Mouse (Mus musculus) MEL (cell line): Measurements from ENCODE around the gene Tpp1. TPM values are rescaled to one million over a fixed set of nuclear protein-coding genes. Genes with fewer than 3 reads are reported as not detected.

Experiments
- DNase-seq: peaks from one replicate; pipeline ENCODE4 v3.0.0; 2011; ENCODE audit warnings: low read depth, low spot score
- H3K27ac ChIP-seq: 2 replicates; pipeline ENCODE4 v1.5.1; 2012; ENCODE audit warnings: low read depth, mild to moderate bottlenecking, control low read depth, low read length, moderate library complexity; ENCODE audit not compliant: control insufficient read depth
- H3K27me3 ChIP-seq, 2 experiments: fragments of 150-350 bp in 1 of 2; sonication (generic) in 1 of 2; 2 replicates each; pipeline ENCODE4 v1.6.1; 2012; ENCODE audit warnings: low read length in 2 of 2, mild to moderate bottlenecking in 2 of 2, improper control_type of control experiment in 1 of 2, moderate library complexity in 1 of 2; ENCODE audit not compliant: insufficient read depth in 2 of 2, control insufficient read depth in 1 of 2
- H3K36me3 ChIP-seq, 2 experiments: 2 replicates each; pipeline ENCODE4 v1.6.1; 2012 to 2014; ENCODE audit warnings: low read length in 2 of 2, improper control_type of control experiment in 1 of 2, inconsistent platforms in 1 of 2, mild to moderate bottlenecking in 1 of 2; ENCODE audit not compliant: insufficient read depth in 2 of 2, control insufficient read depth in 1 of 2
- H3K4me1 ChIP-seq, 2 experiments: fragments of 150-350 bp in 1 of 2; sonication (generic) in 1 of 2; 2 replicates each; pipeline ENCODE4 v1.6.1; 2012; ENCODE audit warnings: low read length in 2 of 2, improper control_type of control experiment in 1 of 2, mild to moderate bottlenecking in 1 of 2; ENCODE audit not compliant: insufficient read depth in 2 of 2, control insufficient read depth in 1 of 2
- H3K4me3 ChIP-seq, 2 experiments: fragments of 150-350 bp in 1 of 2; sonication (generic) in 1 of 2; 2 replicates each; pipeline ENCODE4 v1.5.1; 2012; ENCODE audit warnings: low read depth in 2 of 2, low read length in 2 of 2, mild to moderate bottlenecking in 2 of 2, moderate library complexity in 2 of 2, control low read depth in 1 of 2, improper control_type of control experiment in 1 of 2; ENCODE audit not compliant: control insufficient read depth in 1 of 2, insufficient read depth in 1 of 2
- H3K79me2 ChIP-seq: 2 replicates; pipeline ENCODE4 v1.6.1; 2012; ENCODE audit warnings: mild to moderate bottlenecking, low read length, moderate library complexity; ENCODE audit not compliant: control insufficient read depth, poor library complexity, insufficient read depth
- H3K9ac ChIP-seq: 2 replicates; pipeline ENCODE4 v1.6.1; 2012; ENCODE audit warnings: low read depth, mild to moderate bottlenecking, control low read depth, low read length, moderate library complexity; ENCODE audit not compliant: control insufficient read depth, poor library complexity, severe bottlenecking
- H3K9me3 ChIP-seq: fragments of 150-350 bp; sonication (generic); replicated peaks from 2 replicates; pipeline ENCODE4 v1.6.1; 2012; ENCODE audit warnings: mild to moderate bottlenecking, low read length, improper control_type of control experiment, moderate library complexity; ENCODE audit not compliant: insufficient read depth
- BHLHE40 ChIP-seq: IDR thresholded peaks from 2 replicates; pipeline ENCODE4 v1.6.1; 2012; ENCODE audit warnings: low read depth, mild to moderate bottlenecking, inconsistent platforms, low read length, improper control_type of control experiment, borderline replicate concordance
- CTCF ChIP-seq, 3 experiments: IDR thresholded peaks in 2 of 3; conservative IDR thresholded peaks in 1 of 3; 2 replicates each; pipeline ENCODE4 v1.5.1; 2011 to 2012; ENCODE audit warnings: low read length in 3 of 3, low read depth in 2 of 3, mild to moderate bottlenecking in 2 of 3, improper control_type of control experiment in 1 of 3, inconsistent platforms in 1 of 3, mixed read lengths in 1 of 3, moderate library complexity in 1 of 3; ENCODE audit not compliant: control insufficient read depth in 1 of 3, insufficient read depth in 1 of 3, poor library complexity in 1 of 3, severe bottlenecking in 1 of 3
- E2F4 ChIP-seq: IDR thresholded peaks from 2 replicates; pipeline ENCODE4 v1.6.1; 2011; ENCODE audit warnings: low read depth, low read length, improper control_type of control experiment, borderline replicate concordance
- ELF1 ChIP-seq: IDR thresholded peaks from 2 replicates; pipeline ENCODE4 v1.6.1; 2014; ENCODE audit warnings: low read depth, mild to moderate bottlenecking, inconsistent platforms, low read length, improper control_type of control experiment, moderate library complexity
- ETS1 ChIP-seq: IDR thresholded peaks from 2 replicates; pipeline ENCODE4 v1.6.1; 2012; ENCODE audit warnings: low read depth, mild to moderate bottlenecking, inconsistent platforms, low read length, improper control_type of control experiment, moderate library complexity
- GABPA ChIP-seq: IDR thresholded peaks from 2 replicates; pipeline ENCODE4 v1.6.1; 2012; ENCODE audit warnings: low read depth, mild to moderate bottlenecking, inconsistent platforms, low read length, improper control_type of control experiment, moderate library complexity
- GATA1 ChIP-seq: IDR thresholded peaks from 2 replicates; pipeline ENCODE4 v1.6.1; 2011; ENCODE audit warnings: low read depth, low read length, improper control_type of control experiment
- HCFC1 ChIP-seq: IDR thresholded peaks from 2 replicates; pipeline ENCODE4 v1.6.1; 2012; ENCODE audit warnings: low read depth, mild to moderate bottlenecking, inconsistent platforms, low read length, improper control_type of control experiment, moderate library complexity
- JUND ChIP-seq: IDR thresholded peaks from 2 replicates; pipeline ENCODE4 v1.6.1; 2011; ENCODE audit warnings: low read depth, mild to moderate bottlenecking, improper control_type of control experiment, low read length
- MAX ChIP-seq: IDR thresholded peaks from 2 replicates; pipeline ENCODE4 v1.6.1; 2011; ENCODE audit warnings: low read length, improper control_type of control experiment
- MXI1 ChIP-seq: IDR thresholded peaks from 2 replicates; pipeline ENCODE4 v1.6.1; 2011; ENCODE audit warnings: mild to moderate bottlenecking, low read depth, low read length, improper control_type of control experiment
- MYB ChIP-seq: IDR thresholded peaks from 2 replicates; pipeline ENCODE4 v1.6.1; 2011; ENCODE audit warnings: mild to moderate bottlenecking, low read depth, low read length, improper control_type of control experiment
- MYC ChIP-seq: IDR thresholded peaks from 2 replicates; pipeline ENCODE4 v1.6.1; 2011; ENCODE audit warnings: low read depth, mild to moderate bottlenecking, low read length, improper control_type of control experiment, moderate library complexity
- NRF1 ChIP-seq: IDR thresholded peaks from 2 replicates; pipeline ENCODE4 v1.6.1; 2014; ENCODE audit warnings: low read depth, mild to moderate bottlenecking, inconsistent platforms, low read length, improper control_type of control experiment, moderate library complexity; ENCODE audit not compliant: poor library complexity, insufficient read depth, severe bottlenecking
- POLR2AphosphoS2 ChIP-seq: IDR thresholded peaks from 2 replicates; pipeline ENCODE4 v1.6.1; 2011; ENCODE audit warnings: low read length, improper control_type of control experiment
- POLR2AphosphoS5 ChIP-seq: IDR thresholded peaks from 2 replicates; pipeline ENCODE4 v1.6.1; 2012; ENCODE audit warnings: low read depth, borderline replicate concordance, mild to moderate bottlenecking, inconsistent platforms, low read length, moderate library complexity, mixed read lengths
- RAD21 ChIP-seq: IDR thresholded peaks from 2 replicates; pipeline ENCODE4 v1.6.1; 2011; ENCODE audit warnings: mild to moderate bottlenecking, low read depth, low read length, improper control_type of control experiment
- RCOR1 ChIP-seq: IDR thresholded peaks from 2 replicates; pipeline ENCODE4 v1.6.1; 2012; ENCODE audit warnings: low read depth, mild to moderate bottlenecking, inconsistent platforms, low read length, improper control_type of control experiment
- SIN3A ChIP-seq: IDR thresholded peaks from 2 replicates; pipeline ENCODE4 v1.6.1; 2012; ENCODE audit warnings: low read length, improper control_type of control experiment, inconsistent platforms
- SMC3 ChIP-seq: IDR thresholded peaks from 2 replicates; pipeline ENCODE4 v1.6.1; 2011; ENCODE audit warnings: low read depth, low read length, improper control_type of control experiment
- TAL1 ChIP-seq: IDR thresholded peaks from 2 replicates; pipeline ENCODE4 v1.6.1; 2012; ENCODE audit warnings: mild to moderate bottlenecking, inconsistent platforms, low read length, moderate library complexity, mixed read lengths
- UBTF ChIP-seq: IDR thresholded peaks from 2 replicates; pipeline ENCODE4 v1.6.1; 2012; ENCODE audit warnings: low read depth, mild to moderate bottlenecking, inconsistent platforms, low read length, improper control_type of control experiment, moderate library complexity, borderline replicate concordance; ENCODE audit not compliant: insufficient read depth
- USF1 ChIP-seq: IDR thresholded peaks from 2 replicates; pipeline ENCODE4 v1.6.1; 2014; ENCODE audit warnings: low read depth, mild to moderate bottlenecking, inconsistent platforms, low read length, improper control_type of control experiment, moderate library complexity
- ZKSCAN1 ChIP-seq: IDR thresholded peaks from 2 replicates; pipeline ENCODE4 v1.6.1; 2012; ENCODE audit warnings: low read depth, mild to moderate bottlenecking, inconsistent platforms, low read length, improper control_type of control experiment, moderate library complexity
- ZMIZ1 ChIP-seq: IDR thresholded peaks from 2 replicates; pipeline ENCODE4 v1.6.1; 2012; ENCODE audit warnings: low read depth, mild to moderate bottlenecking, inconsistent platforms, low read length, improper control_type of control experiment, moderate library complexity
- polyA plus RNA-seq, 2 experiments: library from polyadenylated mRNA; stranded (reverse) in 1 of 2; unstranded in 1 of 2; fragments of >175 nt in 1 of 2; fragments of >200 nt in 1 of 2; gene quantifications; 2 replicates each; pipeline versions ENCODE4 v1.2.1 to v1.2.4; 2012; ENCODE audit warnings: low replicate concordance in 2 of 2, low read depth in 1 of 2; ENCODE audit not compliant: insufficient read length in 2 of 2, insufficient read depth in 1 of 2, missing spikeins in 1 of 2
- total RNA-seq: library from RNA; depleted of rRNA; stranded (reverse); fragments of 300-350 nt; gene quantifications from 2 replicates; pipeline ENCODE4 v1.2.3, GENCODE M21; 2012

Gene Tpp1
- total and polyA plus RNA-seq, 3 experiments: 17.5 to 45.4 TPM; not detected in 1

- DNase-seq: no peak
- H3K27ac ChIP-seq: no peak overlapping the region
- H3K9ac ChIP-seq: no peak overlapping the region
- no peaks in the 10 kb centered on the region for H3K9me3 ChIP-seq
- no peak for TF ChIP-seq JUND
- no peak for TF ChIP-seq MYB
- TF ChIP-seq POLR2AphosphoS5: no peak
- TF ChIP-seq TAL1: no peak
- TF ChIP-seq RCOR1: no peak
- no peak for TF ChIP-seq SIN3A
- TF ChIP-seq UBTF: no peak
- no peak for TF ChIP-seq RAD21
- TF ChIP-seq MAX: no peak
- TF ChIP-seq MXI1: no peak
- TF ChIP-seq ZMIZ1: no peak
- TF ChIP-seq CTCF (IDR thresholded peaks at IDR 0.05 in 2 of 3, conservative IDR thresholded peaks at IDR 0.05 in 1 of 3; ENCODE audit: control insufficient read depth in 1 of 3, insufficient read depth in 1 of 3, low read depth in 2 of 3, low read length in 3 of 3, poor library complexity in 1 of 3, severe bottlenecking in 1 of 3): no peak
- TF ChIP-seq MYC: no peak
- TF ChIP-seq SMC3: no peak
- no peak for TF ChIP-seq ETS1
- no peak for TF ChIP-seq E2F4
- TF ChIP-seq GATA1: no peak
- TF ChIP-seq GABPA: no peak
- TF ChIP-seq POLR2AphosphoS2: no peak
- TF ChIP-seq, all 39 proteins: peak for 0
- H3K27me3 ChIP-seq: peaks cover 0 to 2% of the 10 kb centered on the region in 2 experiments; a peak in 1 of 4 replicates
- H3K36me3 ChIP-seq: peaks cover 0 to 2% of the 10 kb centered on the region in 2 experiments; a peak in 1 of 4 replicates
- H3K4me3 ChIP-seq: no peak overlapping the region
- no peaks in the 10 kb centered on the region for H3K79me2 ChIP-seq
- H3K4me1 ChIP-seq: peaks cover 0 to 14% of the 10 kb centered on the region in 2 experiments; a peak in 2 of 4 replicates
These were observed 24.0 kb upstream of the Tpp1 start for GRCm38 (mm10) chr7:105776026-105776425.

GRCm38 (mm10) chr7:105774661-105775060 is 22.6 kb upstream of the Tpp1 start:
- H3K36me3 ChIP-seq: peaks cover 0 to 2% of the 10 kb centered on the region in 2 experiments; a peak in 1 of 4 replicates
- DNase-seq: no peak
- H3K4me3 ChIP-seq: no peak overlapping the region
- H3K79me2 ChIP-seq: no peaks in the 10 kb centered on the region
- no peak overlapping the region for H3K27ac ChIP-seq
- no peaks in the 10 kb centered on the region for H3K9me3 ChIP-seq
- no peak for TF ChIP-seq ELF1
- no peak for TF ChIP-seq UBTF
- no peak for TF ChIP-seq HCFC1
- no peak for TF ChIP-seq NRF1
- no peak for TF ChIP-seq RCOR1
- TF ChIP-seq MXI1: no peak
- no peak for TF ChIP-seq BHLHE40
- TF ChIP-seq MYC: no peak
- no peak for TF ChIP-seq ZKSCAN1
- no peak for TF ChIP-seq USF1
- TF ChIP-seq, all 39 proteins: peak for 0
- Histone ChIP-seq H3K27me3 (peaks cover 2 to 8% of the 10 kb centered on the region in 2 experiments; a peak in 3 of 4 replicates), H3K4me1 (peaks cover 0 to 14% of the 10 kb centered on the region in 2 experiments; a peak in 2 of 4 replicates), H3K9ac (no peak overlapping the region)
